Mouse (Mus musculus) CH12.LX (cell line): Measurements from ENCODE around the gene Hcn1. TPM values are rescaled to one million over a fixed set of nuclear protein-coding genes. Genes with fewer than 3 reads are reported as not detected.

Experiments
- DNase-seq: peaks from one replicate; pipeline ENCODE4 v3.0.0-alpha.2; 2013; ENCODE audit errors: extremely low read depth
- H3K27ac ChIP-seq: 2 replicates; pipeline ENCODE4 v1.5.1; 2012; ENCODE audit warnings: low read depth, mild to moderate bottlenecking, control low read depth, moderate library complexity; ENCODE audit not compliant: insufficient read depth
- H3K27me3 ChIP-seq: replicated peaks from 2 replicates; pipeline ENCODE3; 2012; ENCODE audit warnings: inconsistent platforms
- H3K36me3 ChIP-seq, 2 experiments: replicated peaks in 1 of 2; 2 replicates each; pipeline versions ENCODE3 to v1.6.1; 2012; ENCODE audit warnings: inconsistent platforms in 1 of 2, low read length in 1 of 2, mild to moderate bottlenecking in 1 of 2, mixed read lengths in 1 of 2, moderate library complexity in 1 of 2; ENCODE audit not compliant: control insufficient read depth in 1 of 2, insufficient read depth in 1 of 2
- H3K4me1 ChIP-seq, 2 experiments: 2 replicates each; pipeline ENCODE4 v1.6.1; 2012; ENCODE audit warnings: inconsistent platforms in 1 of 2, moderate library complexity in 1 of 2; ENCODE audit not compliant: insufficient read depth in 2 of 2, control insufficient read depth in 1 of 2
- H3K4me2 ChIP-seq: 2 replicates; pipeline ENCODE4 v1.6.1; 2012; ENCODE audit warnings: low read depth, mild to moderate bottlenecking, control low read depth; ENCODE audit not compliant: poor library complexity, insufficient read depth, severe bottlenecking
- H3K4me3 ChIP-seq, 3 experiments: fragments of 150-350 bp in 1 of 3; sonication (generic) in 1 of 3; replicated peaks in 1 of 3; 2 replicates each; pipeline versions ENCODE3 to v1.5.1; 2011 to 2012; ENCODE audit warnings: low read depth in 2 of 3, low read length in 2 of 3, mild to moderate bottlenecking in 2 of 3, moderate library complexity in 2 of 3, control low read depth in 1 of 3, improper control_type of control experiment in 1 of 3, inconsistent platforms in 1 of 3, mixed read lengths in 1 of 3; ENCODE audit not compliant: poor library complexity in 1 of 3
- H3K79me2 ChIP-seq: replicated peaks from 2 replicates; pipeline ENCODE4 v1.6.1; 2012; ENCODE audit warnings: mild to moderate bottlenecking, moderate library complexity; ENCODE audit not compliant: control insufficient read depth, poor library complexity, insufficient read depth, severe bottlenecking; ENCODE audit errors: extremely low read depth
- H3K9ac ChIP-seq: 2 replicates; pipeline ENCODE4 v1.6.1; 2012; ENCODE audit warnings: low read depth, mild to moderate bottlenecking, control low read depth, moderate library complexity; ENCODE audit not compliant: insufficient read depth
- H3K9me3 ChIP-seq: replicated peaks from 2 replicates; pipeline ENCODE3; 2012; ENCODE audit warnings: low read length, inconsistent platforms, mixed read lengths
- BHLHE40 ChIP-seq: IDR thresholded peaks from 2 replicates; pipeline ENCODE4 v1.6.1; 2011; ENCODE audit warnings: mild to moderate bottlenecking, low read depth, low read length, improper control_type of control experiment
- CHD2 ChIP-seq: IDR thresholded peaks from 2 replicates; pipeline ENCODE4 v1.6.1; 2011; ENCODE audit warnings: low read length, improper control_type of control experiment
- JUND ChIP-seq: conservative IDR thresholded peaks from 2 replicates; pipeline ENCODE4 v1.6.1; 2011; ENCODE audit warnings: low read depth, low read length, improper control_type of control experiment
- KAT2A ChIP-seq: IDR thresholded peaks from 2 replicates; pipeline ENCODE4 v1.6.1; 2012; ENCODE audit warnings: low read length, improper control_type of control experiment, inconsistent platforms; ENCODE audit not compliant: insufficient replicate concordance
- MAFK ChIP-seq: IDR thresholded peaks from 2 replicates; pipeline ENCODE4 v1.6.1; 2011; ENCODE audit warnings: low read length, improper control_type of control experiment; ENCODE audit not compliant: insufficient replicate concordance
- MAX ChIP-seq: IDR thresholded peaks from 2 replicates; pipeline ENCODE4 v1.6.1; 2011; ENCODE audit warnings: low read length, improper control_type of control experiment
- MEF2A ChIP-seq: IDR thresholded peaks from 2 replicates; pipeline ENCODE4 v1.6.1; 2014; ENCODE audit warnings: low read depth, mild to moderate bottlenecking, inconsistent platforms, low read length, improper control_type of control experiment, borderline replicate concordance
- NRF1 ChIP-seq: IDR thresholded peaks from 2 replicates; pipeline ENCODE4 v1.6.1; 2014; ENCODE audit warnings: low read depth, mild to moderate bottlenecking, inconsistent platforms, low read length, improper control_type of control experiment, moderate library complexity
- RAD21 ChIP-seq: IDR thresholded peaks from 2 replicates; pipeline ENCODE4 v1.6.1; 2011; ENCODE audit warnings: low read depth, mild to moderate bottlenecking, low read length, improper control_type of control experiment, moderate library complexity
- RCOR1 ChIP-seq: conservative IDR thresholded peaks from 2 replicates; pipeline ENCODE4 v1.6.1; 2012; ENCODE audit warnings: low read depth, mild to moderate bottlenecking, inconsistent platforms, low read length, improper control_type of control experiment
- SIN3A ChIP-seq: IDR thresholded peaks from 2 replicates; pipeline ENCODE4 v1.6.1; 2012; ENCODE audit warnings: low read length, improper control_type of control experiment, inconsistent platforms
- UBTF ChIP-seq: IDR thresholded peaks from 2 replicates; pipeline ENCODE4 v1.6.1; 2012; ENCODE audit warnings: low read depth, mild to moderate bottlenecking, inconsistent platforms, low read length, improper control_type of control experiment, moderate library complexity
- USF2 ChIP-seq: conservative IDR thresholded peaks from 2 replicates; pipeline ENCODE4 v1.6.1; 2011; ENCODE audit warnings: low read depth, low read length, improper control_type of control experiment
- ZC3H11A ChIP-seq: IDR thresholded peaks from 2 replicates; pipeline ENCODE4 v1.6.1; 2012; ENCODE audit warnings: low read depth, mild to moderate bottlenecking, inconsistent platforms, low read length, improper control_type of control experiment
- ZKSCAN1 ChIP-seq: IDR thresholded peaks from 2 replicates; pipeline ENCODE4 v1.6.1; 2012; ENCODE audit warnings: low read depth, inconsistent platforms, low read length, improper control_type of control experiment, borderline replicate concordance
- dilution Hi-C: fragments of 300-500 bp; cut with MboI; formaldehyde crosslinking; loops from 2 replicates; pipeline ENCODE4 v1.14.3; 2020; ENCODE audit warnings: low sequenced_read_pairs; ENCODE audit not compliant: extremely low pct_unique_long_range_greater_than_20kb, extremely low pct_ligation_motif_present
- in situ Hi-C: fragments of 300-500 bp; cut with MboI; formaldehyde crosslinking; loops from 3 replicates; pipeline ENCODE4 v1.14.3; 2019; ENCODE audit warnings: low sequenced_read_pairs, low pct_ligation_motif_present, low pct_unique_long_range_greater_than_20kb, mixed read lengths
- polyA plus RNA-seq: library from polyadenylated mRNA; unstranded; fragments of >175 nt; gene quantifications from 2 replicates; pipeline ENCODE4 v1.2.1, GENCODE M21; 2012; ENCODE audit warnings: low read depth; ENCODE audit not compliant: insufficient read length
- total RNA-seq, 2 experiments: library from RNA; depleted of rRNA; stranded (reverse); fragments of 300-350 nt in 1 of 2; fragments of >200 nt in 1 of 2; gene quantifications; 2 replicates each; pipeline ENCODE4 v1.2.3; 2012 to 2014

Gene Hcn1
- total and polyA plus RNA-seq, 3 experiments: not detected

GRCm38 (mm10) chr13:117938761-117939160 is 336.6 kb downstream of the Hcn1 start:
- Histone ChIP-seq H3K4me2 (no peak overlapping the region), H3K27me3 (no peaks in the 10 kb centered on the region), H3K9ac (no peak overlapping the region), H3K79me2 (no peaks in the 10 kb centered on the region), H3K4me3 (no peak overlapping the region), H3K27ac (no peak overlapping the region), H3K9me3 (peaks cover 4% of the 10 kb centered on the region), H3K4me1 (no peaks in the 10 kb centered on the region), H3K36me3 (no peaks in the 10 kb centered on the region)
- in situ Hi-C loops (no loop called here), dilution Hi-C loops (no loop called here)
- DNase-seq: no peak
- no peak for TF ChIP-seq USF2
- no peak for TF ChIP-seq UBTF
- no peak for TF ChIP-seq MEF2A
- TF ChIP-seq MAFK: no peak
- no peak for TF ChIP-seq RAD21
- no peak for TF ChIP-seq SIN3A
- no peak for TF ChIP-seq ZKSCAN1
- TF ChIP-seq RCOR1: no peak
- no peak for TF ChIP-seq BHLHE40
- TF ChIP-seq NRF1: no peak

- TF ChIP-seq JUND: no peak
- no peak for TF ChIP-seq CHD2
- TF ChIP-seq USF2: no peak
- no peak for TF ChIP-seq KAT2A
- no peak for TF ChIP-seq ZC3H11A
- no peak for TF ChIP-seq RAD21
- no peak for TF ChIP-seq MAX
- TF ChIP-seq, all 38 proteins: peak for 0
- H3K36me3 ChIP-seq: no peaks in the 10 kb centered on the region
- H3K9ac ChIP-seq: no peak overlapping the region
- dilution Hi-C loops: no loop called here
- DNase-seq: no peak
- in situ Hi-C loops: no loop called here
- H3K4me1 ChIP-seq: no peaks in the 10 kb centered on the region
- H3K27ac ChIP-seq: no peak overlapping the region
- H3K9me3 ChIP-seq: peaks cover 7% of the 10 kb centered on the region
- H3K27me3 ChIP-seq: no peaks in the 10 kb centered on the region
- H3K4me2 ChIP-seq: no peak overlapping the region
- no peak overlapping the region for H3K4me3 ChIP-seq
- H3K79me2 ChIP-seq: no peaks in the 10 kb centered on the region
Observed at GRCm38 (mm10) chr13:117940536-117941280, 338.6 kb downstream of the Hcn1 start.
